Mouse (Mus musculus): Measurements from ENCODE around the gene Magi1. TPM values are rescaled to one million over a fixed set of nuclear protein-coding genes. Genes with fewer than 3 reads are reported as not detected.

Magi1 gene
- polyA plus RNA-seq, 1 experiment from 2014 or later: 23.5 TPM

DNA sequence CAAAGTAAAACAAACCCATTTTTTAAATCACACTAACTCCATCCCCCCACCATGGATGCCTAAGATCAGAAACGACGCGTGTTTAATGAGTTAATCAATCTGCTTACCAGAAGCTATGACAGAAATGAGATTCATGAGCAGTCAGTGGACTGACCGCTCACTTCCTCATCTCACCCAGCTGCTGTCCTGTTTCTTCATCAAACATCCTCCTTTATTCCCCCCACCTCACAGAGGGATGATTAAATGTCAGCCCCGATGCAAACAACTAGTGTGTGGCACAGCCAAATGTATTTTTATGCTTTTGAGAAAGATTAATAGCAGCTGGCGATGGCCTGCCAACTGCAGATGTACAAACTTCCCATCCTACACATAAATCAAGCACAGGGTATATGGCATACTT is 540.6 kb downstream of the Magi1 start:
- ATAC-seq (ENCODE audit: insufficient read depth, low FRiP score, low TSS enrichment) (no peak), DNase-seq (ENCODE audit: low spot score) (no peak)
- Histone ChIP-seq H3K27ac (ENCODE audit: low read depth, low read length) (no peak overlapping the region), H3K36me3 (ENCODE audit: control insufficient read depth, insufficient read depth, low read length) (peaks cover 4% of the 10 kb centered on the region), H3K9me3 (ENCODE audit: control insufficient read depth, low read length) (no peaks in the 10 kb centered on the region), H3K4me2 (ENCODE audit: low read depth) (no peak overlapping the region), H3K9ac (ENCODE audit: low read length) (no peak overlapping the region), H3K4me3 (ENCODE audit: low read depth, low read length) (no peak overlapping the region), H3K4me1 (ENCODE audit: control insufficient read depth, insufficient read depth, low read length) (no peaks in the 10 kb centered on the region; the same call in 1 of the 2 replicates), H3K27me3 (ENCODE audit: control insufficient read depth, insufficient read depth, low read length) (no peaks in the 10 kb centered on the region)
- WGBS: 71% methylated on average over 6 of the region's 6 CpGs

DNA sequence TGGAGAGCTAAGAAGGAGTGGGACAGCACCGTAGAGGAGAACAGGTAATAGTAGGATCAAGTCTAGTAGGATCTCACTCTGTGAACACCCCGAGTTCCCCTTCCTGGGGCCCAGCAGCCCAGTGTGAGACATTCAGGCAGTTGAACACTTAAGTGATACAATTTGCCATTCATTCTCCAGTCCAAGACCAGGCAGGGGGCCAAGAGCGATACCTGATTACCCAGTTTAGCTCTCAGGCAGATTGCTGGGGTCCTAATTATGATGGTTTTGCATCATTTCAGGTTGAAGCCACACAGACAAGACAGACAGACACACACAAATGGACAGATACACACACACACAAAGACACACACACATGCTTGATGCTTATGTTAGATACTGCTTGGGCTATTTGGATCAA is 543.9 kb downstream of the Magi1 start:
- ATAC-seq (ENCODE audit: insufficient read depth, low FRiP score, low TSS enrichment) (no peak), DNase-seq (ENCODE audit: low spot score) (no peak)
- H3K9me3 ChIP-seq (ENCODE audit: control insufficient read depth, low read length): no peaks in the 10 kb centered on the region
- H3K27me3 ChIP-seq (ENCODE audit: control insufficient read depth, insufficient read depth, low read length): no peaks in the 10 kb centered on the region
- no peak overlapping the region for H3K4me3 ChIP-seq (ENCODE audit: low read depth, low read length)
- no peak overlapping the region for H3K27ac ChIP-seq (ENCODE audit: low read depth, low read length)
- peaks cover 3% of the 10 kb centered on the region; the same call in 1 of the 2 replicates for H3K36me3 ChIP-seq (ENCODE audit: control insufficient read depth, insufficient read depth, low read length)
- 90% methylated on average over 3 of the region's 3 CpGs for WGBS
- H3K4me1 ChIP-seq (ENCODE audit: control insufficient read depth, insufficient read depth, low read length): no peaks in the 10 kb centered on the region; the same call in 1 of the 2 replicates
- no peak overlapping the region for H3K9ac ChIP-seq (ENCODE audit: low read length)
- no peak overlapping the region for H3K4me2 ChIP-seq (ENCODE audit: low read depth)

GRCm38 (mm10) chr6:93737083-93737482 is 546.6 kb downstream of the Magi1 start:
- WGBS: 96% methylated on average over 1 of the region's 1 CpGs
- Histone ChIP-seq H3K4me1 (ENCODE audit: control insufficient read depth, insufficient read depth, low read length) (no peaks in the 10 kb centered on the region), H3K27me3 (ENCODE audit: control insufficient read depth, insufficient read depth, low read length) (no peaks in the 10 kb centered on the region), H3K4me2 (ENCODE audit: low read depth) (no peak overlapping the region), H3K27ac (ENCODE audit: low read depth, low read length) (no peak overlapping the region), H3K36me3 (ENCODE audit: control insufficient read depth, insufficient read depth, low read length) (no peaks in the 10 kb centered on the region; the same call in 1 of the 2 replicates), H3K9ac (ENCODE audit: low read length) (no peak overlapping the region), H3K4me3 (ENCODE audit: low read depth, low read length) (no peak overlapping the region), H3K9me3 (ENCODE audit: control insufficient read depth, low read length) (no peaks in the 10 kb centered on the region)
- DNase-seq (ENCODE audit: low spot score): no peak
- no peak for ATAC-seq (ENCODE audit: insufficient read depth, low FRiP score, low TSS enrichment)

GRCm38 (mm10) chr6:93736071-93736470 is 547.6 kb downstream of the Magi1 start:
- Histone ChIP-seq H3K9ac (ENCODE audit: low read length) (no peak overlapping the region), H3K27ac (ENCODE audit: low read depth, low read length) (no peak overlapping the region), H3K9me3 (ENCODE audit: control insufficient read depth, low read length) (no peaks in the 10 kb centered on the region), H3K36me3 (ENCODE audit: control insufficient read depth, insufficient read depth, low read length) (no peaks in the 10 kb centered on the region; the same call in 1 of the 2 replicates), H3K4me1 (ENCODE audit: control insufficient read depth, insufficient read depth, low read length) (no peaks in the 10 kb centered on the region), H3K27me3 (ENCODE audit: control insufficient read depth, insufficient read depth, low read length) (no peaks in the 10 kb centered on the region), H3K4me3 (ENCODE audit: low read depth, low read length) (no peak overlapping the region), H3K4me2 (ENCODE audit: low read depth) (no peak overlapping the region)
- no peak for DNase-seq (ENCODE audit: low spot score)
- WGBS: 97% methylated on average over 3 of the region's 3 CpGs
- no peak for ATAC-seq (ENCODE audit: insufficient read depth, low FRiP score, low TSS enrichment)

DNA sequence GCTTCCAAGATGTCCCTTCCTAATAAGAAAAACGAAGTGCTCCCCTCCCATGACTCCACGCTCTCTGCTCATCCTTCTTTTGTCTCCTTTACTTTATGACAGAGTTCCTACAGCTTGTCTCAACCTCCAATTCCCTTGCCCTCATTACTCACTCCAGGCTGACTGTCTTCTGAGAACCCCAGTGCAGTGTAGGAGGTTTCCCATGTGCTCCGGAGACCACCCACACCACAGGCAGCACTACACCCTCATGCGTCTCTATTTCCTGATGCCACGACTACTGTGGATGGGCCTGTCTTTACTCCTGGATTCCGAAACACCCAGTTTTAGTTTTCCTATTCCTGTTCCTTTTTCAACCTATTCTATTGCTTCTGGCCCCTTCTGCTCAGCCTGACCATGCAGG is 549.9 kb downstream of the Magi1 start:
- WGBS: 75% methylated on average over 6 of the region's 6 CpGs
- H3K9me3 ChIP-seq (ENCODE audit: control insufficient read depth, low read length): no peaks in the 10 kb centered on the region
- no peak overlapping the region for H3K4me3 ChIP-seq (ENCODE audit: low read depth, low read length)
- H3K9ac ChIP-seq (ENCODE audit: low read length): no peak overlapping the region
- no peaks in the 10 kb centered on the region for H3K27me3 ChIP-seq (ENCODE audit: control insufficient read depth, insufficient read depth, low read length)
- DNase-seq (ENCODE audit: low spot score): no peak
- H3K36me3 ChIP-seq (ENCODE audit: control insufficient read depth, insufficient read depth, low read length): no peaks in the 10 kb centered on the region; the same call in 1 of the 2 replicates
- ATAC-seq (ENCODE audit: insufficient read depth, low FRiP score, low TSS enrichment): no peak
- H3K4me2 ChIP-seq (ENCODE audit: low read depth): no peak overlapping the region
- H3K27ac ChIP-seq (ENCODE audit: low read depth, low read length): no peak overlapping the region
- no peaks in the 10 kb centered on the region for H3K4me1 ChIP-seq (ENCODE audit: control insufficient read depth, insufficient read depth, low read length)

- Histone ChIP-seq H3K4me2 (ENCODE audit: low read depth) (no peak overlapping the region), H3K9me3 (ENCODE audit: control insufficient read depth, low read length) (no peaks in the 10 kb centered on the region), H3K4me1 (ENCODE audit: control insufficient read depth, insufficient read depth, low read length) (no peaks in the 10 kb centered on the region), H3K27me3 (ENCODE audit: control insufficient read depth, insufficient read depth, low read length) (no peaks in the 10 kb centered on the region), H3K36me3 (ENCODE audit: control insufficient read depth, insufficient read depth, low read length) (no peaks in the 10 kb centered on the region; the same call in 1 of the 2 replicates), H3K9ac (ENCODE audit: low read length) (no peak overlapping the region), H3K4me3 (ENCODE audit: low read depth, low read length) (no peak overlapping the region), H3K27ac (ENCODE audit: low read depth, low read length) (no peak overlapping the region)
- DNase-seq (ENCODE audit: low spot score): no peak
- no peak for ATAC-seq (ENCODE audit: insufficient read depth, low FRiP score, low TSS enrichment)
- 78% methylated on average over 8 of the region's 8 CpGs for WGBS
Observed at GRCm38 (mm10) chr6:93729702-93730101, 554.0 kb downstream of the Magi1 start.

GRCm38 (mm10) chr6:93728791-93729190 is 554.9 kb downstream of the Magi1 start:
- WGBS: 85% methylated on average over 4 of the region's 4 CpGs
- Histone ChIP-seq H3K36me3 (ENCODE audit: control insufficient read depth, insufficient read depth, low read length) (no peaks in the 10 kb centered on the region), H3K9ac (ENCODE audit: low read length) (no peak overlapping the region), H3K4me1 (ENCODE audit: control insufficient read depth, insufficient read depth, low read length) (no peaks in the 10 kb centered on the region), H3K27ac (ENCODE audit: low read depth, low read length) (no peak overlapping the region), H3K4me3 (ENCODE audit: low read depth, low read length) (no peak overlapping the region), H3K9me3 (ENCODE audit: control insufficient read depth, low read length) (no peaks in the 10 kb centered on the region), H3K27me3 (ENCODE audit: control insufficient read depth, insufficient read depth, low read length) (no peaks in the 10 kb centered on the region), H3K4me2 (ENCODE audit: low read depth) (no peak overlapping the region)
- no peak for DNase-seq (ENCODE audit: low spot score)
- ATAC-seq (ENCODE audit: insufficient read depth, low FRiP score, low TSS enrichment): no peak

GRCm38 (mm10) chr6:93727630-93728178 is 556.0 kb downstream of the Magi1 start:
- 39% methylated on average over 15 of the region's 15 CpGs for WGBS
- Histone ChIP-seq H3K27ac (ENCODE audit: low read depth, low read length) (no peak overlapping the region), H3K9ac (ENCODE audit: low read length) (no peak overlapping the region), H3K4me3 (ENCODE audit: low read depth, low read length) (no peak overlapping the region), H3K36me3 (ENCODE audit: control insufficient read depth, insufficient read depth, low read length) (no peaks in the 10 kb centered on the region), H3K27me3 (ENCODE audit: control insufficient read depth, insufficient read depth, low read length) (no peaks in the 10 kb centered on the region), H3K4me1 (ENCODE audit: control insufficient read depth, insufficient read depth, low read length) (no peaks in the 10 kb centered on the region), H3K9me3 (ENCODE audit: control insufficient read depth, low read length) (no peaks in the 10 kb centered on the region), H3K4me2 (ENCODE audit: low read depth) (no peak overlapping the region)
- DNase-seq (ENCODE audit: low spot score) (no peak), ATAC-seq (ENCODE audit: insufficient read depth, low FRiP score, low TSS enrichment) (no peak)

- H3K4me2 ChIP-seq (ENCODE audit: low read depth): no peak overlapping the region
- ATAC-seq (ENCODE audit: insufficient read depth, low FRiP score, low TSS enrichment) (no peak), DNase-seq (ENCODE audit: low spot score) (no peak)
- 52% methylated on average over 7 of the region's 7 CpGs for WGBS
- H3K9me3 ChIP-seq (ENCODE audit: control insufficient read depth, low read length): no peaks in the 10 kb centered on the region
- no peak overlapping the region for H3K9ac ChIP-seq (ENCODE audit: low read length)
- no peaks in the 10 kb centered on the region for H3K27me3 ChIP-seq (ENCODE audit: control insufficient read depth, insufficient read depth, low read length)
- no peak overlapping the region for H3K4me3 ChIP-seq (ENCODE audit: low read depth, low read length)
- H3K27ac ChIP-seq (ENCODE audit: low read depth, low read length): no peak overlapping the region
- no peaks in the 10 kb centered on the region for H3K4me1 ChIP-seq (ENCODE audit: control insufficient read depth, insufficient read depth, low read length)
- no peaks in the 10 kb centered on the region for H3K36me3 ChIP-seq (ENCODE audit: control insufficient read depth, insufficient read depth, low read length)
Observed at GRCm38 (mm10) chr6:93726829-93727455, 556.8 kb downstream of the Magi1 start.

Data from neural tube, embryonic 11.5 days (tissue).